Mouse (Mus musculus) cerebellum, adult 2 months (tissue): Measurements from ENCODE around the gene Psme2.

Experiments
- CTCF ChIP-seq: fragments of 200-500 bp; IDR thresholded peaks from 2 replicates; pipeline ENCODE4 v1.5.1; 2011; ENCODE audit warnings: low read depth, mild to moderate bottlenecking, control low read depth, low read length, moderate library complexity, borderline replicate concordance; ENCODE audit not compliant: insufficient read depth
- POLR2A ChIP-seq: fragments of 200-500 bp; IDR thresholded peaks from 2 replicates; pipeline ENCODE4 v1.6.1; 2011; ENCODE audit warnings: low read length, control low read depth, borderline replicate concordance; ENCODE audit not compliant: insufficient read depth

DNA sequence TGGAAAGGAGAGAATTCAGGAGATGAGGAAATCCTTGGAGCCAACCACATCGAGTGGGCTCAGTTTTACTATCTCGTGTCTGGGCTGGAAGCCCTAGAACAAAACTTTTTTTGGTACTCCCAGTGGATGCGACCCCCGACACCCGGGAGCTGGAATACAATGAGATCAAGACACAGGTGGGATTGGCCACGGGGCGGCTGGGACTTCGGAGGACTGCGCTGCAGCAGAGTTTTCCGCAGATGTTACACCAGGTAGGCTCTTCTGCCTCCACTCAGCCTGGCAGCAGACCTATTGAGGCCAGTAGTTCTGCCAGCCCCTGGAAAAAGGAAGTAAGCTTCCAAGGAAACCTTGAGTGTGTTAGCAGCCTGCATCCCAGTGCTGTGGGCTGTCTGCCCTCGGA is 27.7 kb downstream of the Psme2 start:
- TF ChIP-seq CTCF (no peak), POLR2A (no peak)
